Mouse (Mus musculus): ENCODE measurements around the gene Gabarap.

DNA sequence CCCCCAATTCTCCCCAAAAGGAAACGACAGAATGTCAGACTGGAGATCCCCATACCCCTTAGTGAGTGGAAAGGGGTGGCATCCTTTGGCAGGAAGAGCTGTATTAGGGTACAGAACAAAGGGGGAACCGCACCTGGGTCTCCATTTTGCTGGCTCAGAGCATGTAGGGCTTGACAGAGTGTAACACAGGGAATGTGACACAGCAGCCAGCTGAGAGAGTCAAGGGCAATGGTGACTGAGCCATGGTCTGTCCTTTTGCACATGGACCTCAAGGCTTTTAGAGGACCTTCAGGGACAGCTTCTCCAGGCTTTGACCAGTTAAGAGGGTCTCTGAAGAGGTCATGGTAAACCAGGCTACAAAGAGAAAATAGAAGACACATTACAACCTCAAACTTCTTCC is 16.0 kb upstream of the Gabarap start:
- TF ChIP-seq CTCF (IDR thresholded peaks at IDR 0.05; ENCODE audit: low read depth, low read length) (no peak), POLR2A (IDR thresholded peaks at IDR 0.05; ENCODE audit: extremely low read depth, insufficient read depth, low read length) (no peak)

Measured in liver, adult 2 months (tissue).